Mouse (Mus musculus) E14TG2a.4 (cell line): ENCODE data around the gene Elfn1.

Experiments
- CTCF ChIP-seq: conservative IDR thresholded peaks from 2 replicates; pipeline ENCODE4 v1.5.1; 2014; ENCODE audit warnings: low read length
- NANOG ChIP-seq: IDR thresholded peaks from 2 replicates; pipeline ENCODE4 v1.6.1; 2014; ENCODE audit warnings: borderline replicate concordance, low read length, mixed read lengths
- POU5F1 ChIP-seq: IDR thresholded peaks from 2 replicates; pipeline ENCODE4 v1.6.1; 2014; ENCODE audit warnings: low read length, borderline replicate concordance

DNA sequence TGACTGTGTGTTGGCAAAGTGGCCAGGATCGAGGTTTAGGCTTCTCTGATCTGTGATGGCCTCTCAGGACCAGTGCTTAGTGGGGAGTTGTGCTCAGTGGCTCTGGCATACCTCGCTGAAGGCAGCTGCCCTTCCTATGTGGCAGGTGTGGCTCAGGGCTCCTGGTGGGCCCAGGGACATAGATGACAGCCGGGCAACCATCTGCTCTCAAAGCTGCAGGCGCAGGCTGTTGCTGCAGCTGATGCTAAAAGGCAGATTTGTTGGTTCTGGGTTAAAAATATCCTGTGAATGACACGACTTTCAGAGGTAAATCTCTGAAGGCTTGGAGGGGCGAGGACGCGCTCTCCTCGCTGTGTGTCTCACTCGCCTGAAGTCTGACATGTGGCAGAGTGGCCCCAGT, 114.0 kb downstream of the Elfn1 start:
- TF ChIP-seq CTCF: no peak
- TF ChIP-seq POU5F1: no peak
- no peak for TF ChIP-seq NANOG
